Mouse (Mus musculus): ENCODE data around the gene Ptar1.

- TF ChIP-seq CTCF (IDR thresholded peaks at IDR 0.05; ENCODE audit: extremely low read depth, insufficient read depth, low read length): 0 out of 2 replicates have a peak, but pooled peaks have one; percentile 7
- TF ChIP-seq POLR2A (IDR thresholded peaks at IDR 0.05; ENCODE audit: extremely low read depth, insufficient read depth, low read length): no peak
Measured at GRCm38 (mm10) chr19:23771971-23772370, 84.7 kb downstream of the Ptar1 start.

Measured in cortical plate, adult 2 months (tissue).